In genomic region chr4:119453533-119453932, GRCm38 (mm10) we compare ENCODE assay signal across 13 mouse cellular contexts. TPM values are rescaled to one million over a fixed set of nuclear protein-coding genes. Genes with fewer than 3 reads are reported as not detected.
DNase-seq lines count a peak whose midpoint lies in the region; ATAC-seq lines count a peak whose summit lies in the region.
"Had no signal": no experiment of that assay in that cellular context is flagged by ENCODE, and none has a peak within 500 bp of the region (broad histone marks: within the 10 kb centered on the region; RNA-seq: fewer than 3 reads in every experiment).

No protein-coding gene starts in this region.

- 25% methylated on average over 6 of the region's 6 CpGs for WGBS in neural tube, embryonic 11.5 days
- 17% methylated on average over 6 of the region's 6 CpGs for WGBS in forebrain, embryonic 14.5 days
- WGBS in midbrain, embryonic 11.5 days = 17% methylated on average over 6 of the region's 6 CpGs
- 22% methylated on average over 6 of the region's 6 CpGs for WGBS in kidney, embryonic 15.5 days

- no peaks in the 10 kb centered on the region; the same call in 1 of the 2 replicates for H3K4me1 ChIP-seq in neural tube, embryonic 11.5 days (ENCODE audit: control insufficient read depth, insufficient read depth, low read length)
- H3K4me1 ChIP-seq in forebrain, embryonic 14.5 days (ENCODE audit: control insufficient read depth, insufficient read depth, low read length) = peaks cover 3% of the 10 kb centered on the region; the same call in 1 of the 2 replicates
- peaks cover 4% of the 10 kb centered on the region for H3K4me1 ChIP-seq in midbrain, embryonic 11.5 days (ENCODE audit: control insufficient read depth, insufficient read depth, low read length)
- peaks cover 4% of the 10 kb centered on the region; the same call in 1 of the 2 replicates for H3K4me1 ChIP-seq in kidney, embryonic 15.5 days

- no peak overlapping the region for H3K4me2 ChIP-seq in neural tube, embryonic 11.5 days (ENCODE audit: low read depth)
- H3K4me2 ChIP-seq in forebrain, embryonic 14.5 days (ENCODE audit: low read length) = no peak overlapping the region
- no peak overlapping the region for H3K4me2 ChIP-seq in midbrain, embryonic 11.5 days
- H3K4me2 ChIP-seq in kidney, embryonic 15.5 days = no peak overlapping the region

- no peaks in the 10 kb centered on the region for H3K27me3 ChIP-seq in neural tube, embryonic 11.5 days (ENCODE audit: control insufficient read depth, insufficient read depth, low read length)
- H3K27me3 ChIP-seq in forebrain, embryonic 14.5 days (replicated peaks; ENCODE audit: control insufficient read depth, insufficient read depth, low read length) = no peaks in the 10 kb centered on the region
- no peaks in the 10 kb centered on the region for H3K27me3 ChIP-seq in midbrain, embryonic 11.5 days (ENCODE audit: control insufficient read depth, insufficient read depth, low read length)
- no peaks in the 10 kb centered on the region for H3K27me3 ChIP-seq in kidney, embryonic 15.5 days

- H3K9ac ChIP-seq in neural tube, embryonic 11.5 days (ENCODE audit: low read length) = no peak overlapping the region
- no peak overlapping the region for H3K9ac ChIP-seq in forebrain, embryonic 14.5 days (ENCODE audit: low read length)
- no peak overlapping the region for H3K9ac ChIP-seq in midbrain, embryonic 11.5 days (ENCODE audit: low read length)
- H3K9ac ChIP-seq in kidney, embryonic 15.5 days = no peak overlapping the region

- ATAC-seq in neural tube, embryonic 11.5 days (ENCODE audit: insufficient read depth, low FRiP score, low TSS enrichment) = peak; percentile 38
- peak; percentile 61; the same call in 1 of the 2 replicates for ATAC-seq in forebrain, embryonic 14.5 days
- ATAC-seq in midbrain, embryonic 11.5 days (ENCODE audit: low FRiP score) = peak; percentile 75
- no peak for ATAC-seq in kidney, embryonic 15.5 days (replicated peaks; ENCODE audit: low FRiP score)
- ATAC-seq in monocyte, adult 5-6 weeks (replicated peaks; ENCODE audit: insufficient number of reproducible peaks, low FRiP score, low TSS enrichment, poor library complexity, severe bottlenecking) = no peak

- peak overlapping the region; percentile 39; the same call in 1 of the 2 replicates for H3K27ac ChIP-seq in neural tube, embryonic 11.5 days (ENCODE audit: low read depth, low read length)
- peak overlapping the region; percentile 27 for H3K27ac ChIP-seq in forebrain, embryonic 14.5 days (ENCODE audit: low read depth, low read length)
- no peak overlapping the region for H3K27ac ChIP-seq in midbrain, embryonic 11.5 days (ENCODE audit: low read depth, low read length)
- H3K27ac ChIP-seq in kidney, embryonic 15.5 days = no peak overlapping the region

- H3K4me3 ChIP-seq in neural tube, embryonic 11.5 days (ENCODE audit: low read depth, low read length) = no peak overlapping the region
- H3K4me3 ChIP-seq in forebrain, embryonic 14.5 days (ENCODE audit: low read depth, low read length) = no peak overlapping the region
- H3K4me3 ChIP-seq in midbrain, embryonic 11.5 days (ENCODE audit: low read depth, low read length) = no peak overlapping the region
- no peak overlapping the region for H3K4me3 ChIP-seq in kidney, embryonic 15.5 days (replicated peaks)

- H3K36me3 ChIP-seq in neural tube, embryonic 11.5 days (ENCODE audit: control insufficient read depth, insufficient read depth, low read length) = no peaks in the 10 kb centered on the region
- H3K36me3 ChIP-seq in forebrain, embryonic 14.5 days (ENCODE audit: control insufficient read depth, insufficient read depth, low read length) = no peaks in the 10 kb centered on the region
- H3K36me3 ChIP-seq in midbrain, embryonic 11.5 days (ENCODE audit: control insufficient read depth, insufficient read depth, low read length) = no peaks in the 10 kb centered on the region
- no peaks in the 10 kb centered on the region for H3K36me3 ChIP-seq in kidney, embryonic 15.5 days

- peak; percentile 57 for DNase-seq in neural tube, embryonic 11.5 days (ENCODE audit: low spot score)
- DNase-seq in neural tube, embryonic 10.5 days (ENCODE audit: extremely low spot score, low spot score) = no peak
- DNase-seq in forebrain, embryonic 14.5 days (ENCODE audit: low spot score) = peak; percentile 39
- DNase-seq in midbrain, embryonic 11.5 days (ENCODE audit: low spot score, missing footprints) = peak; percentile 87
- peak; percentile 15 for DNase-seq in testis, postnatal 14 days (ENCODE audit: low spot score)
- no peak for DNase-seq in ovary, postnatal 36 days (ENCODE audit: low spot score)
- DNase-seq: cerebellum, adult 11 months; heart, postnatal 10 days; thymus, postnatal 4 days had no signal

- no peaks in the 10 kb centered on the region for H3K9me3 ChIP-seq in neural tube, embryonic 11.5 days (ENCODE audit: control insufficient read depth, low read length)
- no peaks in the 10 kb centered on the region for H3K9me3 ChIP-seq in forebrain, embryonic 14.5 days (replicated peaks; ENCODE audit: control insufficient read depth, low read length)
- no peaks in the 10 kb centered on the region for H3K9me3 ChIP-seq in midbrain, embryonic 11.5 days (ENCODE audit: control insufficient read depth, low read length)
- H3K9me3 ChIP-seq in kidney, embryonic 15.5 days (replicated peaks) = no peaks in the 10 kb centered on the region

RNA-seq across cellular contexts. Expression of gene Zmynd12, which starts 30.9 kb away (rescaled TPM):
- polyA plus RNA-seq in neural tube, embryonic 11.5 days (2014; fragmentation: Nextera tagmentation; extraction: Ambion mirVana) = not detected in 2 replicates
- polyA plus RNA-seq in forebrain, embryonic 14.5 days (2014; fragmentation: Nextera tagmentation; extraction: Ambion mirVana) = 0.30 and 0.38 TPM in 2 replicates
- 0.41 TPM in 1 of 2 replicates, not detected in the other for polyA plus RNA-seq in midbrain, embryonic 11.5 days (2014; fragmentation: Nextera tagmentation; extraction: Ambion mirVana)
- 0.44 and 0.51 TPM in 2 replicates for polyA plus RNA-seq in kidney, embryonic 15.5 days (2015; fragmentation: Nextera tagmentation; extraction: Ambion mirVana)
- total RNA-seq in monocyte, adult 5-6 weeks (2017) = not detected in 3 replicates
- total RNA-seq: ES-E14; gastrocnemius, adult 8-10 months; heart, postnatal 10 days had no signal

RNA-seq across cellular contexts. Expression of gene Ppcs, which starts 31.3 kb away (rescaled TPM):
- polyA plus RNA-seq in neural tube, embryonic 11.5 days (2014; fragmentation: Nextera tagmentation; extraction: Ambion mirVana) = 25.0 and 25.5 TPM in 2 replicates
- polyA plus RNA-seq in forebrain, embryonic 14.5 days (2014; fragmentation: Nextera tagmentation; extraction: Ambion mirVana) = 17.1 and 23.0 TPM in 2 replicates
- polyA plus RNA-seq in midbrain, embryonic 11.5 days (2014; fragmentation: Nextera tagmentation; extraction: Ambion mirVana) = 21.6 and 22.1 TPM in 2 replicates
- polyA plus RNA-seq in kidney, embryonic 15.5 days (2015; fragmentation: Nextera tagmentation; extraction: Ambion mirVana) = 41.6 and 44.1 TPM in 2 replicates
- 6.3 to 20.1 TPM (median 8.1 TPM) in 3 replicates for total RNA-seq in monocyte, adult 5-6 weeks (2017)

RNA-seq across cellular contexts. Expression of gene Ccdc30, which starts 38.2 kb away (rescaled TPM):
- polyA plus RNA-seq in neural tube, embryonic 11.5 days (2014; fragmentation: Nextera tagmentation; extraction: Ambion mirVana) = 10.6 and 13.3 TPM in 2 replicates
- polyA plus RNA-seq in forebrain, embryonic 14.5 days (2014; fragmentation: Nextera tagmentation; extraction: Ambion mirVana) = 14.0 and 14.4 TPM in 2 replicates
- polyA plus RNA-seq in midbrain, embryonic 11.5 days (2014; fragmentation: Nextera tagmentation; extraction: Ambion mirVana) = 8.8 and 10.4 TPM in 2 replicates
- 6.6 and 6.8 TPM in 2 replicates for polyA plus RNA-seq in kidney, embryonic 15.5 days (2015; fragmentation: Nextera tagmentation; extraction: Ambion mirVana)
- 0.32 to 4.8 TPM in 2 of 3 replicates, not detected in the other for total RNA-seq in monocyte, adult 5-6 weeks (2017)

RNA-seq across cellular contexts. Expression of gene Rimkla, which starts 38.9 kb away (rescaled TPM):
- 9.5 and 9.6 TPM in 2 replicates for polyA plus RNA-seq in neural tube, embryonic 11.5 days (2014; fragmentation: Nextera tagmentation; extraction: Ambion mirVana)
- 17.7 and 22.3 TPM in 2 replicates for polyA plus RNA-seq in forebrain, embryonic 14.5 days (2014; fragmentation: Nextera tagmentation; extraction: Ambion mirVana)
- 6.7 and 7.4 TPM in 2 replicates for polyA plus RNA-seq in midbrain, embryonic 11.5 days (2014; fragmentation: Nextera tagmentation; extraction: Ambion mirVana)
- 1.9 and 2.4 TPM in 2 replicates for polyA plus RNA-seq in kidney, embryonic 15.5 days (2015; fragmentation: Nextera tagmentation; extraction: Ambion mirVana)
- total RNA-seq in monocyte, adult 5-6 weeks (2017) = 0.10 TPM in 1 of 3 replicates, not detected in the others
- total RNA-seq: gastrocnemius, adult 8-10 months had no signal

Comparison
In these comparisons a context has a peak if more than half of its experiments do, and no peak if none do; other contexts are left out.
1. DNase-seq: peak in neural tube, embryonic 11.5 days (single experiment), forebrain, embryonic 14.5 days (single experiment), midbrain, embryonic 11.5 days (single experiment) and testis, postnatal 14 days (single experiment); none in neural tube, embryonic 10.5 days (single experiment) and ovary, postnatal 36 days (single experiment).
2. ATAC-seq: peak in neural tube, embryonic 11.5 days (single experiment), forebrain, embryonic 14.5 days (single experiment) and midbrain, embryonic 11.5 days (single experiment); none in kidney, embryonic 15.5 days (single experiment) and monocyte, adult 5-6 weeks (single experiment).
3. H3K27ac ChIP-seq: peak in neural tube, embryonic 11.5 days (single experiment) and forebrain, embryonic 14.5 days (single experiment); none in midbrain, embryonic 11.5 days (single experiment) and kidney, embryonic 15.5 days (single experiment).